Comparison of ENCODE assay signal across 10 mouse cellular contexts in the genomic region with DNA sequence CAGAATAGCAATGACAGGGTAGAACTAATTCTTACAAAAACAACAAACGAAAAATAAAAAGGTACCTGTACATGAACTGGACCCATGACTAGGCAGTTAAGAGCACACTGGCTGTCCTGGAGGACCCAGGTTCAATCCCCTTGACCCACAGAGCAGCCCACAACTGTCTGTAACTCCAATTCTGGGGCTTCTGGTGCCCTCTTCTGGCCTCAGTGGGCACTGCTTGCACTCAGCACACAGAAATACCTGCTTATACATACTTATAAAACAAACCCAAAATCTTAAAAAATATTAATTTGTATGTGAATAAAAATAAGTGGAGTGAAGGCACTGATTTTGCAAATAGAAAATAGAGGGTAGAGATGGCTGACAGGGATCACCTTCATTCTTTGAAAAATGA. TPM values are rescaled to one million over a fixed set of nuclear protein-coding genes. Genes with fewer than 3 reads are reported as not detected.
DNase-seq lines count a peak whose midpoint lies in the region; ATAC-seq and TF ChIP-seq lines count a peak whose summit lies in the region.
"Had no signal": no experiment of that assay in that cellular context is flagged by ENCODE, and none has a peak within 500 bp of the region (broad histone marks: within the 10 kb centered on the region; RNA-seq: fewer than 3 reads in every experiment).

No protein-coding gene starts in this region.

- H3K4me3 ChIP-seq in liver, embryonic 12.5 days: no peak overlapping the region
- no peak overlapping the region for H3K4me3 ChIP-seq in C2C12 (ENCODE audit: insufficient read depth, poor library complexity, severe bottlenecking)
- no peak overlapping the region for H3K4me3 ChIP-seq in embryonic facial prominence, embryonic 11.5 days (ENCODE audit: low read depth, low read length)
- no peak overlapping the region for H3K4me3 ChIP-seq in hindbrain, embryonic 14.5 days (replicated peaks; ENCODE audit: low read length)
- H3K4me3 ChIP-seq: heart, embryonic 12.5 days; lung, embryonic 15.5 days had no signal

- 42% methylated on average over 1 of the region's 1 CpGs for WGBS in liver, embryonic 12.5 days (ENCODE audit: insufficient replicate concordance)
- 73% methylated on average over 1 of the region's 1 CpGs for WGBS in embryonic facial prominence, embryonic 11.5 days
- 73% methylated on average over 1 of the region's 1 CpGs for WGBS in hindbrain, embryonic 14.5 days

- no peaks in the 10 kb centered on the region for H3K4me1 ChIP-seq in liver, embryonic 12.5 days
- H3K4me1 ChIP-seq in embryonic facial prominence, embryonic 11.5 days (ENCODE audit: control insufficient read depth, insufficient read depth, low read length): no peaks in the 10 kb centered on the region
- no peaks in the 10 kb centered on the region for H3K4me1 ChIP-seq in hindbrain, embryonic 14.5 days (replicated peaks; ENCODE audit: control insufficient read depth, insufficient read depth, low read length)
- H3K4me1 ChIP-seq: heart, embryonic 12.5 days; lung, embryonic 15.5 days had no signal

- TF ChIP-seq CTCF in C2C12 (IDR thresholded peaks at IDR 0.05; ENCODE audit: control insufficient read depth, insufficient read depth, insufficient read length): peak; percentile 28

- ATAC-seq in liver, embryonic 12.5 days: no peak
- no peak for ATAC-seq in embryonic facial prominence, embryonic 11.5 days (replicated peaks; ENCODE audit: insufficient number of reproducible peaks, low FRiP score, low TSS enrichment, low read depth)
- ATAC-seq in hindbrain, embryonic 14.5 days (ENCODE audit: low FRiP score): no peak

- no peaks in the 10 kb centered on the region for H3K9me3 ChIP-seq in liver, embryonic 12.5 days (replicated peaks)
- H3K9me3 ChIP-seq in embryonic facial prominence, embryonic 11.5 days (replicated peaks; ENCODE audit: control insufficient read depth, low read length): no peaks in the 10 kb centered on the region
- H3K9me3 ChIP-seq in hindbrain, embryonic 14.5 days (ENCODE audit: control insufficient read depth, low read length): no peaks in the 10 kb centered on the region
- H3K9me3 ChIP-seq: heart, embryonic 12.5 days; lung, embryonic 15.5 days had no signal

- H3K79me3 ChIP-seq in C2C12 (ENCODE audit: low read depth): no peaks in the 10 kb centered on the region

- no peak overlapping the region for H3K27ac ChIP-seq in liver, embryonic 12.5 days
- no peak overlapping the region for H3K27ac ChIP-seq in embryonic facial prominence, embryonic 11.5 days (replicated peaks; ENCODE audit: low read depth, low read length)
- H3K27ac ChIP-seq in hindbrain, embryonic 14.5 days: no peak overlapping the region
- H3K27ac ChIP-seq: lung, embryonic 15.5 days had no signal

- no peaks in the 10 kb centered on the region for H3K36me3 ChIP-seq in liver, embryonic 12.5 days
- no peaks in the 10 kb centered on the region for H3K36me3 ChIP-seq in C2C12 (ENCODE audit: control insufficient read depth, insufficient read depth)
- no peaks in the 10 kb centered on the region for H3K36me3 ChIP-seq in embryonic facial prominence, embryonic 11.5 days (replicated peaks; ENCODE audit: control insufficient read depth, insufficient read depth, low read depth, low read length)
- no peaks in the 10 kb centered on the region for H3K36me3 ChIP-seq in hindbrain, embryonic 14.5 days (replicated peaks; ENCODE audit: control insufficient read depth, insufficient read depth)
- H3K36me3 ChIP-seq: heart, embryonic 12.5 days; lung, embryonic 15.5 days had no signal

- peak; percentile 17 to 32 for DNase-seq in cerebellum, postnatal 14 days
- no peak for DNase-seq in cerebellum, adult 9-10 months
- DNase-seq in liver: peak; percentile 23
- peak; percentile 22 for DNase-seq in embryonic facial prominence, embryonic 11.5 days (ENCODE audit: low spot score)
- DNase-seq in frontal cortex, postnatal 36 days (ENCODE audit: low spot score in 2 of 2): no peak
- no peak for DNase-seq in hindbrain, embryonic 14.5 days (ENCODE audit: low spot score)

- no peaks in the 10 kb centered on the region for H3K79me2 ChIP-seq in C2C12 (ENCODE audit: control insufficient read depth, insufficient read depth)

- no peak overlapping the region for H3ac ChIP-seq in C2C12 (ENCODE audit: control insufficient read depth, insufficient read length, low read depth)

- no peak overlapping the region for H3K9ac ChIP-seq in liver, embryonic 12.5 days
- H3K9ac ChIP-seq in embryonic facial prominence, embryonic 11.5 days (replicated peaks; ENCODE audit: low read length): no peak overlapping the region
- no peak overlapping the region for H3K9ac ChIP-seq in hindbrain, embryonic 14.5 days
- H3K9ac ChIP-seq: heart, embryonic 12.5 days; lung, embryonic 15.5 days had no signal

- peaks cover 17% of the 10 kb centered on the region for H3K27me3 ChIP-seq in liver, embryonic 12.5 days (replicated peaks)
- peaks cover 33% of the 10 kb centered on the region for H3K27me3 ChIP-seq in C2C12 (ENCODE audit: control insufficient read depth, insufficient read depth, insufficient read length)
- H3K27me3 ChIP-seq in embryonic facial prominence, embryonic 11.5 days (ENCODE audit: control insufficient read depth, insufficient read depth, low read length): no peaks in the 10 kb centered on the region
- H3K27me3 ChIP-seq in hindbrain, embryonic 14.5 days (ENCODE audit: control insufficient read depth, insufficient read depth, low read length): no peaks in the 10 kb centered on the region
- H3K27me3 ChIP-seq: heart, embryonic 12.5 days; lung, embryonic 15.5 days had no signal

- H3K4me2 ChIP-seq in liver, embryonic 12.5 days: no peak overlapping the region
- H3K4me2 ChIP-seq in embryonic facial prominence, embryonic 11.5 days (ENCODE audit: low read depth, low read length): no peak overlapping the region
- H3K4me2 ChIP-seq in hindbrain, embryonic 14.5 days (replicated peaks): no peak overlapping the region
- H3K4me2 ChIP-seq: heart, embryonic 12.5 days; lung, embryonic 15.5 days had no signal

TF ChIP-seq in C2C12, 6 proteins besides CTCF, POLR2A, EP300 and RAD21:
- TF ChIP-seq CEBPB (IDR thresholded peaks at IDR 0.05; ENCODE audit: low read depth) (no peak), MYOG (IDR thresholded peaks at IDR 0.05; ENCODE audit: control insufficient read depth, extremely low read depth, insufficient read length) (no peak), FOSL1 (IDR thresholded peaks at IDR 0.05; ENCODE audit: insufficient read depth, low read length, poor library complexity, severe bottlenecking) (no peak), MYOD1 (IDR thresholded peaks at IDR 0.05; ENCODE audit: control insufficient read depth, insufficient read length, low read depth) (no peak), MAX (IDR thresholded peaks at IDR 0.05) (no peak), USF1 (IDR thresholded peaks at IDR 0.05; ENCODE audit: low read depth) (no peak)

RNA-seq across cellular contexts. Expression of a gene that starts 54.7 kb away (rescaled TPM):
- polyA plus RNA-seq in liver, embryonic 12.5 days (2016; fragmentation: Nextera tagmentation; extraction: Ambion mirVana): not detected in 2 replicates
- not detected for polyA plus RNA-seq in C2C12 (2012; fragmentation: generic; extraction: Trizol)
- 0.07 TPM in 1 of 2 replicates, not detected in the other for polyA plus RNA-seq in embryonic facial prominence, embryonic 11.5 days (2014; fragmentation: Nextera tagmentation; extraction: Ambion mirVana)
- not detected in 2 replicates for polyA plus RNA-seq in hindbrain, embryonic 14.5 days (2014; fragmentation: Nextera tagmentation; extraction: Ambion mirVana)
- polyA plus RNA-seq: heart, embryonic 12.5 days; lung, embryonic 15.5 days had no signal

Comparison
In these comparisons a context has a peak if more than half of its experiments do, and no peak if none do; other contexts are left out.
1. DNase-seq: peak in cerebellum, postnatal 14 days (2 of 2), liver (single experiment) and embryonic facial prominence, embryonic 11.5 days (single experiment); none in cerebellum, adult 9-10 months (single experiment), frontal cortex, postnatal 36 days (0 of 2) and hindbrain, embryonic 14.5 days (single experiment).